Mouse (Mus musculus) cerebellum, adult 2 months (tissue): ENCODE measurements around the gene Pir. TPM values are rescaled to one million over a fixed set of nuclear protein-coding genes. Genes with fewer than 3 reads are reported as not detected.
A peak's percentile ranks its signal among the peaks of the same experiment; 100 is the strongest.

Experiments
- DNase-seq, 2 experiments: peaks; one replicate each; pipeline ENCODE4 v3.0.0; 2021
- H3K27ac ChIP-seq: fragments of 200-500 bp; 2 replicates; pipeline ENCODE4 v1.5.1; 2012; ENCODE audit warnings: low read length, control low read depth, inconsistent platforms; ENCODE audit not compliant: insufficient read depth
- H3K27me3 ChIP-seq: fragments of 200-500 bp; 2 replicates; pipeline ENCODE4 v1.6.1; 2012; ENCODE audit warnings: inconsistent platforms, mild to moderate bottlenecking, low read length, moderate library complexity; ENCODE audit not compliant: control insufficient read depth, insufficient read depth
- H3K4me1 ChIP-seq: fragments of 200-500 bp; 2 replicates; pipeline ENCODE4 v1.6.1; 2011; ENCODE audit warnings: low read length; ENCODE audit not compliant: control insufficient read depth, insufficient read depth
- H3K4me3 ChIP-seq: fragments of 200-500 bp; replicated peaks from 2 replicates; pipeline ENCODE3; 2011; ENCODE audit warnings: mild to moderate bottlenecking, low read depth, low read length, control low read depth; ENCODE audit not compliant: insufficient read depth
- CTCF ChIP-seq: fragments of 200-500 bp; IDR thresholded peaks from 2 replicates; pipeline ENCODE4 v1.5.1; 2011; ENCODE audit warnings: low read depth, mild to moderate bottlenecking, control low read depth, low read length, moderate library complexity, borderline replicate concordance; ENCODE audit not compliant: insufficient read depth
- POLR2A ChIP-seq: fragments of 200-500 bp; IDR thresholded peaks from 2 replicates; pipeline ENCODE4 v1.6.1; 2011; ENCODE audit warnings: low read length, control low read depth, borderline replicate concordance; ENCODE audit not compliant: insufficient read depth
- WGBS: fragments of 180-500 bp; shearing (Covaris S2); methylation state at CpG from one replicate; pipeline ENCODE4 v1.1.7; 2018; 5-methylcytosine and 5-hydroxymethylcytosine counted together
- polyA plus RNA-seq: library from polyadenylated mRNA; depleted of rRNA; stranded (reverse); fragments of >200 nt; gene quantifications from 2 replicates; pipeline ENCODE4 v1.2.3, GENCODE M21; 2012; rRNA removed

Pir gene
- 4.5 and 5.1 TPM in 2 replicates for polyA plus RNA-seq

DNA sequence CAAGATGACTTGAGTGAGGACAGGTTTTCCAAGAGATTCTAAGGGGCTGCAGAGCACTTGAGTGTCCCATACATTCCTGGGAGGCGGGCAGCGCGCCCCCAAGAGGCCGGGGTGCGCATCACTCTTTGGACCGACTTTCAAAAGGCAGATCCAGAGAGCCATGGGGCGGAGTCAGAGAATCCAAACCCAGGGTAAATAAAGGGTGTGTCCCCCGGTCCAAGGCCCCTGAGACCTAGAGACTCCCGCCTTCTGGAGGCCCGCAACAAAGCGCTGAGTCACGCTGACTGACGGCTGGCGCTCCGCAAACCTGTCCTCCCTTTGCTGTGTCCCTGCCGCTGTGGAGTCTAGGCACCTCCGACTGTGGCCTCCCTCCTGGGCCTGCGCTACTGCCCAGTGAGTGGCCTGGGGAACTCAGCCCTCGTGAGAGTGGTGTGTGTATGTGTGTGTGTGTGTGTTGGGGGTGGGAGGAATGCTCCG, at the start of gene Pir:
Gene Pir (plus strand): TSS at position 87 of the 477 bp plus-strand sequence.
- no peaks in the 10 kb centered on the region for H3K4me1 ChIP-seq
- H3K27ac ChIP-seq, result no peak within 1 kb of the TSS
- TF ChIP-seq POLR2A (no peak), CTCF (no peak)
- H3K4me3 ChIP-seq, result peak within 1 kb of the TSS; percentile 48
- H3K27me3 ChIP-seq, result no peaks in the 10 kb centered on the region
- 10% methylated on average over 20 of the region's 20 CpGs for WGBS
- DNase-seq, result peak; percentile 15 to 25

DNA sequence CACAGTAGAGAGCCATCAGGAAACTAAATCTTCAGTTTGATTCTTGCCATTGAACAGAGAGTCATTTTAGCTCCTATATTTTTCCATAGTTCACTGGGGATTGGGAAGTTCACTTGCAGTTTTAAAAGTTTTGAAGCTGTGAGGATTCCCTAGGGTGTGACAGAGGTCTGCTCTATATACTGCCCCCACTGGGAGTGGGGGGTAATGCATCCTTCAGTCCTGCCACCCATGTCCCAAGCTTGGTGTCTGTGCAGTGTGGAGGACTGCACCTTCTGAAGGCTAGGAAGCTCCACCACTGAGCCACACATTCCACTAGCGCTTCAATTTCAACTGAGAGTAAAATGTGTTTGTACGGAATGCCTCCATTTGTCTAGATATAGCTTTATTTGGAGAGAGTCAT, 47.2 kb upstream of the Pir start:
- DNase-seq, result no peak
- WGBS, result 75% methylated on average over 2 of the region's 2 CpGs
- TF ChIP-seq POLR2A (no peak), CTCF (no peak)
- H3K4me1 ChIP-seq, result no peaks in the 10 kb centered on the region
- H3K27me3 ChIP-seq, result no peaks in the 10 kb centered on the region
- H3K4me3 ChIP-seq, result no peak overlapping the region
- no peak overlapping the region for H3K27ac ChIP-seq

DNA sequence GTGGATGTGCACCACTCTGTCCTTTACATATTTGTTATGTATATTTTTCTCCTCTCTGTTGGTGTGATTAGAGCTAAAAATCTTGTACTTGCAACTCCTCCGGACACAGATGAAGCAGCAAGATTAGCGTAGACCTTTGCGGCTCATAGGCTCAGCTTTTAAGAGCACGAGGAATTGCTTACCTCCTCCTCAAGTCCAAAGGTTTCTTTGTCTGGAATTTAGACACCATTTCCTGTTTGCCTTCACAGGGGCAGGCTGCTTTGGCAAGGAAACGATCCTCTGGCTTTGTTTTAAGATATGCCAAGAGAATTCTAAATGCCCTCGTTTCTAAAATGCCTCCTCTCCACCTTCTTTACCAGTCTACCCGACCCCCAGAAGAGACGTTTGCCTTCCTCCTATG, 35.8 kb upstream of the Pir start:
- Histone ChIP-seq H3K4me1 (no peaks in the 10 kb centered on the region), H3K27me3 (no peaks in the 10 kb centered on the region), H3K4me3 (no peak overlapping the region), H3K27ac (no peak overlapping the region)
- TF ChIP-seq CTCF (no peak), POLR2A (no peak)
- 49% methylated on average over 8 of the region's 8 CpGs for WGBS
- DNase-seq, result no peak

DNA sequence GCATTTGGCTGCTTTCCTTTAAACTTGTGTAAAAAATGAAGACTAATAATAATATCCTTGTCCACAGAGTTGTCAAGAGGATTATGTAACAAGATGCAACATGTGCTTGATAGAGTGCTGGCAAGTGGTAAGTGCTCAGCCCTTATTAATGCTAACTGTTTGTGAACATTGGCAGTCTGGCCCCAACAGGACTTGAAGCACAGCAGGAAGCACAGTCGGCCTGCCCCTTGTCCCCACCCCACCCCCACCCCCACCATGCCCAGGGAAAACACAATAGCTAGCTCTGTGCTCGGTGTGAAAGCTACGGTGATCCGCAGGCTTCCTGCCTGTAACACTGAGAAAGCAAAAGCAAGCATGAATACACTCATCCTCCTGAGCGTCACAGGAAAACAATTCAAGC, 23.5 kb upstream of the Pir start:
- no peak for DNase-seq
- TF ChIP-seq POLR2A (no peak), CTCF (no peak)
- H3K27ac ChIP-seq, result no peak overlapping the region
- no peak overlapping the region for H3K4me3 ChIP-seq
- no peaks in the 10 kb centered on the region for H3K27me3 ChIP-seq
- WGBS, result 14% methylated on average over 5 of the region's 5 CpGs
- no peaks in the 10 kb centered on the region for H3K4me1 ChIP-seq

DNA sequence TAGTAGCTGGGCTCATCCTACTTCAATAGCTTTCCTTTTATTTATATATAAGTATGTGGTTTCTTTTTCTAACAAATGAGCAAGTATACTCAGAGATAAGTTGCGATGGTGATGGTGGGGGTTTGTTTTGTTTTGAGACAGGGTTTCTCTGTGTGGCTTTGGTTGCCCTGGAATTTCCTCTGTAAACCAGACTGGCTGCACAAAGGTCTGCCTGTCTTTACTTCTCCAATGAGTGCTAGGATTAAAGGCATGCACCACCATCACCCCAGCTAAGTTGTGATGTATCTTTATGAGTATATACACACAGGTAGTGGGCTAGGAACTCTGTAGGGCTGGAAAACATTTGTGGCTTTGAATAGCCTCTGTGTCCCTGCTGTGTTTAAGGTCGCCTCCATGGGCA, 22.4 kb upstream of the Pir start:
- TF ChIP-seq POLR2A, result no peak
- TF ChIP-seq CTCF, result no peak
- 69% methylated on average over 2 of the region's 2 CpGs for WGBS
- DNase-seq, result no peak
- Histone ChIP-seq H3K4me1 (no peaks in the 10 kb centered on the region), H3K27ac (no peak overlapping the region), H3K27me3 (no peaks in the 10 kb centered on the region), H3K4me3 (no peak overlapping the region)

DNA sequence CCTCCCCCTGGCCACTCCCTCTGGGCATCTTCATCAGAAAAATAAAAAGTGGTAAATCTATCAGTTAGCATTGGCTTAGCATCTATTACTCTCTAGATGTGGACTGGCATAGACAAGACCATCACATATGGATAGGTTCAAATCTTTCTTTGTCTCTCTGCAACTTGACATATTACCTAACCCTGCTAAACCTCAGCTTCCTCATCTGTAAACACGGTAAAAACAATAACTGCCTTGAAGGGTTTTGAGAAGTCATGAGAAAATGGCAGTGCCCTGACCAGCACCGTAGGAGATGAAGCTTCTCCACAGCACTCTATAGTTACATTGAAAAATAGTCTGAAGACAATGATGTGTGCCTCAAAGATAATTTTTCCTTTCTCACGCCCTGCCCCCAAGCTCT, 12.6 kb upstream of the Pir start:
- Histone ChIP-seq H3K4me1 (no peaks in the 10 kb centered on the region), H3K27ac (no peak overlapping the region), H3K27me3 (no peaks in the 10 kb centered on the region), H3K4me3 (no peak overlapping the region)
- no peak for DNase-seq
- WGBS, result 76% methylated on average over 3 of the region's 3 CpGs
- TF ChIP-seq POLR2A (no peak), CTCF (no peak)

DNA sequence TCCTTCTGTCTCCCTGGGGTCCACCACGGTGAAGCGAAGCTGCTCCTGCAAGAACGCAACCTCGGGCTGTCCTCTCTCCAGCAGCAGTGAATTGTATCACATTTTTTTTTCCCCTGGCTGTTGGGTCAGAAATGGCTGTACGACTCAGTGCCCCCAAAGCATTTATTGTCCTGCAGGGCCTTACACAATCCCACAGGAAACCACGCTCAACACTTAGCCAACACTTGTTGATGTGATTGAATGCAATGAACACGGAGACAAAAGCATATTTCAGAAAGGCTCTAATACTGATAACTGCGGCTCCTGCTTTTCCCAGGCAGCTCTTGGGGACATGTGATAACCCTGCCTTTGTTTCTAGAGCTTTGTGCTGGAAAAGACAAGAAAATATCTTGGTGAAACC, 11.1 kb upstream of the Pir start, which contains the start of gene Bmx:
Gene Bmx (minus strand): TSS at position 137 of the 400 bp plus-strand sequence.
- H3K27ac ChIP-seq, result no peak within 1 kb of the TSS
- no peak for TF ChIP-seq POLR2A
- TF ChIP-seq CTCF, result no peak
- H3K4me1 ChIP-seq, result no peaks in the 10 kb centered on the region
- H3K27me3 ChIP-seq, result no peaks in the 10 kb centered on the region
- H3K4me3 ChIP-seq, result no peak within 1 kb of the TSS
- WGBS, result 76% methylated on average over 8 of the region's 8 CpGs
- no peak for DNase-seq

DNA sequence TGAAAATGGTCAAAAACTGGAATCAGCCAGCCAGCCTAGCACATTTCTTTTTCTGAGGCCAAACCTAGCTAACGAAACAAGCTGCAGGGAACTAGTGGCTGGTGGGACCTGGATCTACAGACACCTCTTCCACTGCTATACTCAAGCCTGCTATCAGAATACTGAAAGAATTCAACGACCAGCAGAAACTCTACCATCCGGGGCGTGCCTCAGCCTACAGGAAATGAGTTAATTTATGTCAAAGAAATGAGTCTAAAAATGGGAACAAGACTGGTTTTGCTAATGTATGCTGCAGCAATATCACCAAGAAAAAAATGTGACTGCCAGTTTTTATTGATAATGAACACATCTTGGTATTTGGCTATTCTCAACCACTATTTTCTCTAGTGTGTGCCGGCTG, 10.5 kb upstream of the Pir start:
- WGBS, result 95% methylated on average over 5 of the region's 5 CpGs
- Histone ChIP-seq H3K4me3 (no peak overlapping the region), H3K27me3 (no peaks in the 10 kb centered on the region), H3K27ac (no peak overlapping the region), H3K4me1 (no peaks in the 10 kb centered on the region)
- no peak for TF ChIP-seq CTCF
- DNase-seq, result no peak

DNA sequence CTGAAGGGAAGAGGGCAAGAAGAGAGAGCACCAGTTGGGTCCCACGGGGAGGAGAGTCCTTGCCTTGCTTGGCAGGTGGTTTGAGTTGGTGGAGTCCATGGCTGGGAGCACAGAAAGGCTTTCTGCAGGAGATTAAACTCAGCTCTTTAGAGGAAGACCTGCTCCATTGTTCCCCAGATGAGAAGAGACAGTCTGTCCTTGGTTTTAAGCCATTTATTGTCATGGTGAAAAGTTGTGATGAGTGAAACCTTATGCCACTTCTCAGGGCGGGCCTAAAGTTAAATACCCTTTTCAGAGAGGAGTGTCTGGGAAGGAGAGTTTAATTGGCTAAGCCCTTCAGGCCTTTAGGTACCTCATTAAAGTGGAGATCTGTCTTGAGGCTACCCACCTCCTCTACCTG, 6.9 kb upstream of the Pir start:
- WGBS, result 57% methylated on average over 2 of the region's 2 CpGs
- DNase-seq, result no peak

More for the DNA sequence above, 6.9 kb upstream of the Pir start:
- no peak overlapping the region for H3K27ac ChIP-seq
- TF ChIP-seq POLR2A (no peak), CTCF (no peak)
- H3K4me1 ChIP-seq, result no peaks in the 10 kb centered on the region
- no peaks in the 10 kb centered on the region for H3K27me3 ChIP-seq
- no peak overlapping the region for H3K4me3 ChIP-seq
